Mouse (Mus musculus) naive thymus-derived CD4-positive, alpha-beta T cell, adult 2 months (primary cell): ENCODE results near the gene Klf15.

Source experiments
- DNase-seq: peaks from one replicate; pipeline ENCODE4 v3.0.0-alpha.2; 2011; ENCODE audit warnings: low read depth

Klf15 gene

GRCm38 (mm10) chr6:90462181-90462706 is at the start of gene Klf15:
Klf15 (plus strand) TSS chr6:90462576.
- DNase-seq: no peak

GRCm38 (mm10) chr6:90422565-90422964 is 39.8 kb upstream of the Klf15 start:
- DNase-seq: peak; percentile 73

- no peak for DNase-seq
Measured at GRCm38 (mm10) chr6:90425361-90425760, 37.0 kb upstream of the Klf15 start.

- no peak for DNase-seq
Measured at GRCm38 (mm10) chr6:90426003-90426402, 36.4 kb upstream of the Klf15 start.

GRCm38 (mm10) chr6:90428380-90428974 is 33.9 kb upstream of the Klf15 start, which contains the start of gene Cfap100:
Cfap100 (minus strand) TSS chr6:90428797.
- DNase-seq: peak; percentile 7

- DNase-seq: no peak
Measured at GRCm38 (mm10) chr6:90429911-90430310, 32.5 kb upstream of the Klf15 start.

GRCm38 (mm10) chr6:90431487-90431886 is 30.9 kb upstream of the Klf15 start:
- DNase-seq: no peak

- no peak for DNase-seq
Measured at GRCm38 (mm10) chr6:90434687-90435086, 27.7 kb upstream of the Klf15 start.

- DNase-seq: peak; percentile 45
Measured at GRCm38 (mm10) chr6:90435195-90435618, 27.2 kb upstream of the Klf15 start.

GRCm38 (mm10) chr6:90436192-90436907 is 26.0 kb upstream of the Klf15 start:
- DNase-seq: no peak

- DNase-seq: no peak
Measured at GRCm38 (mm10) chr6:90437041-90437440, 25.3 kb upstream of the Klf15 start.

- no peak for DNase-seq
Measured at GRCm38 (mm10) chr6:90446883-90447282, 15.5 kb upstream of the Klf15 start.

GRCm38 (mm10) chr6:90450179-90450578 is 12.2 kb upstream of the Klf15 start:
- peak; percentile 15 for DNase-seq

GRCm38 (mm10) chr6:90450697-90451096 is 11.7 kb upstream of the Klf15 start:
- DNase-seq: no peak

GRCm38 (mm10) chr6:90451512-90451911 is 10.9 kb upstream of the Klf15 start:
- DNase-seq: no peak

GRCm38 (mm10) chr6:90452603-90453002 is 9.8 kb upstream of the Klf15 start:
- DNase-seq: no peak

- no peak for DNase-seq
Measured at GRCm38 (mm10) chr6:90453751-90454150, 8.6 kb upstream of the Klf15 start.

- DNase-seq: no peak
Measured at GRCm38 (mm10) chr6:90457421-90457820, 5.0 kb upstream of the Klf15 start.

GRCm38 (mm10) chr6:90461181-90461580 is 1.2 kb upstream of the Klf15 start:
- no peak for DNase-seq

- no peak for DNase-seq
Measured at GRCm38 (mm10) chr6:90461771-90462170, 605 bp upstream of the Klf15 start.

- no peak for DNase-seq
Measured at GRCm38 (mm10) chr6:90462841-90463227, 458 bp downstream of the Klf15 start.

GRCm38 (mm10) chr6:90463228-90463862 is 969 bp downstream of the Klf15 start:
- no peak for DNase-seq

GRCm38 (mm10) chr6:90463890-90464421 is 1.6 kb downstream of the Klf15 start:
- no peak for DNase-seq
